8 mouse cellular contexts compared by ENCODE assay signal in the genomic region with DNA sequence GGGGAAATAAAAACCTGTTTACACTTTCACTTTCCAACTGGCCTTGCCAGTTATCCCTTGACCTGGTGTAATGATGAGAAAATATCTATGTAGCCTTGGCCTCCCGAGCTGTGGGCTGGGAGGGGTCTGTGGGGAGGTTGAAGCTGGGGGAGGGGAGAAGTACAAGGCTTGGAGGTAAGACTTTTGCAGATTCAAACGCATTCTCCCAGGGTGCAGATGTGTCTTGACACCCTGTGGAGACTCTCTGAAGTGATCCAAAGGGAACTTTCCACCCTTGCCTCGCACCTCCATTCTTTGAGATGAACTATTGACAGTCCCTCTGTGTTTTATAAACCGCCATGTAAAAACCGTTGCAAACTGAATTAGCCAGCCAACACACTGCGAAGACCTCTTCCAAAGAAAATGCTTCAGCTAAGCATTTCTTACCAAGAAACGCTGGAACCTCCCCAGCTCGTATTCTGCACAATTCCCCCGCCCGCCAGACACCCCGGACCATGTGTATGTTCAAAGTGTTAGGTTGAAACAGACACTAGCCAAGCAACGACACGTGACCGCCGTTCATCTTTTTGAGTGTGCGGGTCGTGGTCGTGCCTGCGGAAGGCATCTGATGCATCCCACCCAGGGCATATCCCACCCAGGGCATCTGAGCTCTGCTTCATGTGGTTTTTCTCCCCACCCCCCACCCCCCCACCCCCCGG.
A peak's percentile ranks its signal among the peaks of the same experiment; 100 is the strongest.
DNase-seq lines count a peak whose midpoint lies in the region; ATAC-seq and TF ChIP-seq lines count a peak whose summit lies in the region.

No protein-coding gene starts in this region.

- H3K9ac ChIP-seq in hindbrain, embryonic 11.5 days (ENCODE audit: low read depth, low read length): no peak overlapping the region

- H3K9me3 ChIP-seq in hindbrain, embryonic 11.5 days (ENCODE audit: control insufficient read depth, low read length): no peaks in the 10 kb centered on the region

- peak; percentile 83 for ATAC-seq in hindbrain, embryonic 11.5 days (ENCODE audit: low FRiP score)

- no peaks in the 10 kb centered on the region for H3K36me3 ChIP-seq in hindbrain, embryonic 11.5 days (ENCODE audit: control insufficient read depth, insufficient read depth, low read length)
- H3K36me3 ChIP-seq in thymus, adult 2 months (ENCODE audit: control insufficient read depth, insufficient read depth, low read length): no peaks in the 10 kb centered on the region

- TF ChIP-seq POLR2A in thymus, adult 2 months (IDR thresholded peaks at IDR 0.05; ENCODE audit: control insufficient read depth, extremely low read depth, insufficient read depth, low read length, poor library complexity): no peak

- no peak for TF ChIP-seq CTCF in thymus, adult 2 months (IDR thresholded peaks at IDR 0.05; ENCODE audit: borderline replicate concordance, control insufficient read depth, extremely low read depth, insufficient read depth, low read length, poor library complexity)

- no peak overlapping the region for H3K4me3 ChIP-seq in hindbrain, embryonic 11.5 days (ENCODE audit: low read depth, low read length)
- no peak overlapping the region for H3K4me3 ChIP-seq in thymus, adult 2 months (ENCODE audit: control insufficient read depth, insufficient read depth, low read length)

- no peaks in the 10 kb centered on the region for H3K27me3 ChIP-seq in hindbrain, embryonic 11.5 days (ENCODE audit: control insufficient read depth, insufficient read depth, low read length)
- H3K27me3 ChIP-seq in thymus, adult 2 months (ENCODE audit: control insufficient read depth, insufficient read depth, low read length): no peaks in the 10 kb centered on the region

- WGBS in hindbrain, embryonic 11.5 days: 40% methylated on average over 20 of the region's 20 CpGs
- WGBS in thymus, adult 2 months: 79% methylated on average over 20 of the region's 20 CpGs

- H3K4me1 ChIP-seq in hindbrain, embryonic 11.5 days (replicated peaks; ENCODE audit: control insufficient read depth, insufficient read depth, low read length): no peaks in the 10 kb centered on the region
- H3K4me1 ChIP-seq in thymus, adult 2 months (replicated peaks; ENCODE audit: control insufficient read depth, insufficient read depth, low read length): no peaks in the 10 kb centered on the region

- intact Hi-C loops in heart, postnatal 36 days (cut with DNase I): loop anchor here (1.0 to 10.0 kb wide), 3 partner anchors 1026 to 1266 kb away; no protein-coding TSS in a partner anchor

- H3K27ac ChIP-seq in hindbrain, embryonic 11.5 days (ENCODE audit: low read depth, low read length): no peak overlapping the region
- no peak overlapping the region for H3K27ac ChIP-seq in thymus, adult 2 months (ENCODE audit: control insufficient read depth, insufficient read depth, low read length)

- H3K4me2 ChIP-seq in hindbrain, embryonic 11.5 days (replicated peaks; ENCODE audit: low read depth, low read length): peak overlapping the region; percentile 17

- peak; percentile 41 for DNase-seq in heart, adult 11 months
- no peak for DNase-seq in heart, postnatal 36 days
- DNase-seq in ES-CJ7 (ENCODE audit: low read depth, low spot score): peak; percentile 14
- DNase-seq in hindbrain, embryonic 11.5 days (ENCODE audit: low spot score): peak; percentile 46
- DNase-seq in mesoderm, embryonic 11.5 days (ENCODE audit: low read depth, low spot score): peak; percentile 26
- no peak for DNase-seq in thymus, adult 2 months
- DNase-seq in spleen, postnatal 10 days (ENCODE audit: low spot score in 2 of 2): no peak
- no peak for DNase-seq in layer of hippocampus, postnatal 25 days (ENCODE audit: extremely low spot score in 1 of 2, low spot score in 1 of 2)

Comparison
In these comparisons a context has a peak if more than half of its experiments do, and no peak if none do; other contexts are left out.
1. DNase-seq: peak in heart, adult 11 months (single experiment), ES-CJ7 (single experiment), hindbrain, embryonic 11.5 days (single experiment) and mesoderm, embryonic 11.5 days (single experiment); none in heart, postnatal 36 days (0 of 2), thymus, adult 2 months (single experiment), spleen, postnatal 10 days (0 of 2) and layer of hippocampus, postnatal 25 days (0 of 2).